Mouse (Mus musculus) stomach, postnatal 0 days (tissue): ENCODE data around the gene Shisa5.

ENCODE experiments used
- CTCF ChIP-seq: IDR thresholded peaks from 2 replicates; pipeline ENCODE4 v1.5.1; 2016; ENCODE audit warnings: antibody characterized with exemption, low read depth, mild to moderate bottlenecking, moderate library complexity
- EP300 ChIP-seq: optimal IDR thresholded peaks from 2 replicates; pipeline ENCODE3; 2016; ENCODE audit warnings: antibody characterized with exemption

DNA sequence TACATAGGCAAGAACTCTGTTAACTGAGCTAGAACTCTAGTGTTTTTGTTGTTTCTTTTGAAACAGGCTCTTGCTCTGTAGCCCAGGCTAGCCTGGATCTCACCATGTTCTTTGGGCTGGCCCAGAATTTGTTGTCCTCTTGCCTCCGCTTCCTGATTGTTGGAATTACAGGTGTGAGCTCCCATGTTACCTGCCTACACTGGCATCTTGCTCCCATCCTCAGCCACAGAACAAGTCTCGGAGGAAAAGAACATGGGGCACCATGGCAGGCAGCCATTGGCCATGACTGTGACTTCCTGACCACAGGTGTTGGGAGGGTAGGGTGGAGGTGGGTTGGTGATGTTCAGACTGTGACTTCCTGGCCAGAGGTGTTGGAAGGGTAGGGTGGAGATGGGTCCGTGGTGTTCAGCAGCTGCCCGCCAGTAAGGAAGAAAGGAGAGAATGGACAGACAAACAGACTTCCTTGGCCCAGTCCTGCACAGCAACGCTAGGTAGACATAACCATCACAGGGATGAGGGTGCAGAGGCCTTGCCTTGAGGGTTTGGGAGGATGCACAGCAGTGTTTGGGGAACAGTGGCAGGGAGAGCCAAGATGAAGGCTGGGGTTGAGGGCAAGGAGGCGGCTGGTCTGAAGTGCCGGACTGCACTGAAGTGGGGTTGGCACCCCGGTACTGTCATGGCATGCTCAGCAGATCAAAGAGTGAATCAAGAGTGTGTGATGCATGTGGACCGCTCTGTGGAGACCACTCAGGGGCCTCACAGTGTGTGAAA, 14.3 kb downstream of the Shisa5 start:
- TF ChIP-seq CTCF: no peak
- TF ChIP-seq EP300: no peak
